Mouse (Mus musculus) thymus, postnatal 4 days (tissue): ENCODE results near the gene Tmco1.
A peak's percentile ranks its signal among the peaks of the same experiment; 100 is the strongest.

Experiments used
- DNase-seq: peaks from one replicate; pipeline ENCODE4 v3.0.0; 2021

Gene Tmco1

GRCm38 (mm10) chr1:167284258-167284836 lies 23.8 kb upstream of the Tmco1 start:
- DNase-seq = peak; percentile 92

DNA sequence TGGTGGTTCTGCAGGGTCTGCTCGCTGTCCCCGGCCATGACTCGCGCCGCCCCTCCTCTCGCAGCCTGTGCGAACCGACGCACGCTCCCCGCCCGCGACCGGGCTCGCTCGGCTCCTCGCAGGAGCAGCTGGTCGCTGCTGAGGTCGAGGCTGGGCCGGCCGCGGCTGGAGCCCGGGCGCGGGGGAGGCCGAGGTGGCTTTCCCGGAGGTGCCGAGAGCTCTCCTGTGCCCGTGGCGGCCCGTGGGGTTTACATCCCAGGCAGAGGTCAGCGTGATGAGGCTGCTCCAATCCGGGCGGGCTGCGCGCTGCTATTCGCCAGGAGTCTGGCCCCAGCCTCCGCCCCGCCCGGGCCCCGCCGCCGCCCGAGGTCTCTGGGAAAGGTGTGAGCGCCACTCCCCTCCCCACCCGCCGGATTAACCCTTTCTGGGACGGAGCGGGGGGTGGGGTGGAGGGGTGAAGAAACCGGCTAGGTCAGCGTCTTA lies 23.3 kb upstream of the Tmco1 start:
- peak; percentile 87 for DNase-seq

DNA sequence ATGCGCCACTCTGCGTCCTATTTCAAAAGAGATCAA lies 23.0 kb upstream of the Tmco1 start, which contains the start of gene Uck2:
Gene Uck2 (minus strand): TSS at position 1 of the 36 bp plus-strand sequence.
- DNase-seq = no peak

DNA sequence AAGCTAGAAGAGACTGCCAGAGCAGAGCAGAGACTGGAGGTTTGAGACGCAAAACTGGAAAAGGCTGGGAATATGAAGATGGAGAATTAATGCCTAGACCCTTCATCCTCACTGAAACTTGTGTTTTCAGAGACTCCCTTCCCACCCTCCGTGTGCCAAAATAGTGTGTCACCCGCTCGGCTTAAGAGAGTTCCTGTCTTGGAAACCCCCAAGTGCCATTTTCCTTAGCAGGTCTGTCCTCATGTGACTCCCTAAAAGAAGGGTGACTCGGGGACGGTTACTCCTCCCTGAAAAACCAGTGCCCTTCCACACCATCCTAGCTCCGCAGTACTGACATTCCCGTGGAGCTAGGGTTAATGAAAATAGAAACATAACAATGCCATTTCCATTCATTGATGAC lies 22.8 kb upstream of the Tmco1 start:
- no peak for DNase-seq

GRCm38 (mm10) chr1:167287156-167287555 lies 21.0 kb upstream of the Tmco1 start:
- no peak for DNase-seq

DNA sequence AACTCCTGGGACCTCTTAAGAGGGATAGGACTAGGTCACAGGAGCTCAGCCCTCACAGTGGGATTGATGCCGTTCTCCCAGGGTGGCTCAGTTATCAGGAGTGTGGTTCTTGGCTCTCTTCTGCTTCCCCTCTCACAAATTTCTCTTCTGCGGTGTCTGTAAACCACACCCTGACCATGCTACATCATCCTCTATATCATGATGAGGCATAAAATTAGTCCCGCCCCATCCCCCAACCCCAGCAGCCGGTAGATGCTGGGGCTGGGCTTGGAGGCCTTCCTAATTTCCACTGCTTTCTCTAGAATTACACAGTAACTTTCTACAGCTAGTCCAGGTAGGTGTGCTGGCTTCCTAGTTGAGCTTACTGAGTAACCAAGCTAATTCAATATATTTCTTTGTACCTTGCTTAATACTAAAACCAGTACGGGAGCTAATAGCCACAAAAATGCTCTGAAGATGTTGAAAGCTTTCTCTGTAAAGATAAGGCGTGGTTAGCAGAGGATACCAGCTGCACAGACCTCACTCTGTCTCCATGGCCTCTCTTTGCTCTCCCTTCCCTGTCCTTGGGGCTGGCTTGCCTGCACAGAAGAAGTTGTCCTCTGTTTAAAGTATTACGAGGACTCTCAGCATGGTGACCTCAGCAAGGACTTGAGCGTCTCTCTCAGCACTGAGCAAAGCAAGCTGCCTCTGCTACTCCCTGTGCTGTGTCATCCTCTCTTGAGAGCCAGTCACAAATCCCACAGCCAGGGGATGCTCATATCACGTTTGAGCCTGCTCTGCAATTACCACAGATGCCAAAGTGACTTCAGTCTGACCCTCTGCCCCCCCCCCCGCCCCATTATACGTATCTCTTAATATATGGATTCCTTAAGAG lies 19.3 kb upstream of the Tmco1 start:
- DNase-seq = peak; percentile 30

DNA sequence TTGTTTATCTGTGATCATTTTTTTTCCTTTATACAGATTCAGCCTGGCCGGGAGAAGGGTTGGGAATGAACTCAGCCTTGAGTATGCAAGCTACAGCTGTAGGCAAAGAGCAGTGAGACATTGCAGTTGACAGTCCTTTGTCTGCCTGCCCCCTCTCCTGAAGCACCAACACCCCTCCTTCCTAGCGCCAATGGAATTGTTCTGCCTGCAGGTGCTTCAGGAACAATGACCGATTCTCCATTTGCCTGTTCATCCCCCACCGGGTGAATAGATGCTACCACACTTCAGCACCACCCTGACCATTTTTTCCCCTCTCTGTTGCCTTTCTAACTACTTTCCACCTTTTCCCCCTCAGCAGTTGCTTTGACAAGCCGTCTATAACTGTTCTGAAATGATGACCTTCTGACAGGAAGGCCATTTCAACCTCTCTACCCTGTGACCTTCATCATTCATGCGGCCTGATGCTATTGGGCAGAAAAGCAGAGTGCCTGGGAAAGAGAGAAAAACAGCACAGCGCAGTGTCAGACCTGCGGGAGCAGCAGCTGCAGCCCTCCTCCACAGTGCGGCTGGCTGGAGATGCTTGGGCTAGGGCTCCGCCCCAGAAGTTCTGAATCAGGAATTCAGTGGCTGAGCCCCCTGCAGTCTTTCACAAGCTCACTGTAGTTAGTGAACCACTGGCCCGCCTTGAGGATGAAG lies 18.5 kb upstream of the Tmco1 start:
- peak; percentile 53 for DNase-seq

GRCm38 (mm10) chr1:167290263-167290592 lies 17.9 kb upstream of the Tmco1 start:
- DNase-seq = no peak

DNA sequence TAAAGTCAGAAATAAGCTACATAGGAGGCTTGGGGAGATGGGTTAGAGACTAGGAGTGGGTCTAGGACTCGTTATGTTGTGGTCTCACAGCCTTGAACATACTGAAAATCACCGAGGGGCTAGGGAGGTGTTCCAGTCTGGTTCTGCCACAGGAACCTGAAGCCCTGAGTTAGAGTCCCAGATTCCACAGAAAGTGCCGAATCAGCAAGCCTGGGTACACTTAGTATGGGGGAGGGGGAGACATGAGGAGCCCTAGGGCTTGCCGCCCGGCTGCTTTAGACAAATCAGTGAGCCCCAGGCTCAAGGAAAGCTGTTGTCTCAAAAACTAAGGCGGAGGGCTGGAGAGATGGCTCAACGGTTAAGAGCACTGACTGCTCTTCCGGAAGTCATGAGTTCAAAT lies 16.6 kb upstream of the Tmco1 start:
- DNase-seq = no peak

DNA sequence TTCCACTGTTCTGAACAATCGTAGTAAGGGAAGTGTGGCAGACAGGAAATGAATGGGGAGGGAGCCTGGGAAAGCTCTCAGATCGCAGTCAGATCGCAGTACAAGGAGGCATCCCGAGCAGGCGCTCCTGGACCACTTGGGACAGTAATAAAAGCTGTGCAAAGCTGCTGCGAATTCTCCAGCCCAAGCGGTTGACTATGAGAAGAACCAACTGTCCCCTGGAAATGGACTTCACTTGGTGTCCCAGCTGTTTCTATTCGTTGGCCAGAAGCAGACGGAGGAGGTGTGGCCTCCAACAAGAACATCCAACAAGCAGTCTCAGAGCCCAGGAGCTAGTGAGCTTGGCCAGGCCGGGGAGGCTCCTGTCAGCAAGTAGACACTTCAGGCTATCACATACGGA lies 15.7 kb upstream of the Tmco1 start:
- no peak for DNase-seq

- peak; percentile 9 for DNase-seq
These were observed 12.3 kb upstream of the Tmco1 start for GRCm38 (mm10) chr1:167295679-167296402.

- DNase-seq = no peak
These were observed 8.1 kb upstream of the Tmco1 start for GRCm38 (mm10) chr1:167300122-167300521.

GRCm38 (mm10) chr1:167305501-167306137 lies 2.6 kb upstream of the Tmco1 start:
- DNase-seq = no peak

- DNase-seq = peak; percentile 84
These were observed 1.5 kb upstream of the Tmco1 start for GRCm38 (mm10) chr1:167306451-167307240.

- DNase-seq = no peak
These were observed 504 bp upstream of the Tmco1 start for GRCm38 (mm10) chr1:167307674-167308073.

DNA sequence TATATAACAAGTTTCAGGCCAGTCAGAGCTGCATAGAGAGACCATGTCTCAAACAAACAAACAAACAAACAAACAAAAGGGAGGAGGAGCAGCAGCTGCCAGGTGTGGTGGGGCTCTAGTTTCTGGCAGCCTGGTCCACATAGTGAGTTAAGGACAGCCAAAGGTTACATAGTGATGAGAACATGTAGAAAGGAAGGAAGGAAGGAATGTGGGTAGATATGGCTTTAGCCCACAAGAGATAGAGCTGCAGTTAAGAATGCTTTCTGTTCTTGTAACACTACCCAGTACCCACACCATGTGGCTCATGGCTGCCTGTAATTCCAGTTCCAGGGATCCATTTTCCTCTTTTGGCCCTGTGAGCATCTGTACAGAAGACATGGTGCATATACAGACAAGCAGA lies 4.2 kb downstream of the Tmco1 start:
- no peak for DNase-seq

- DNase-seq = no peak
These were observed 5.0 kb downstream of the Tmco1 start for GRCm38 (mm10) chr1:167313220-167313619.

GRCm38 (mm10) chr1:167321691-167322090 lies 13.5 kb downstream of the Tmco1 start:
- DNase-seq = no peak

DNA sequence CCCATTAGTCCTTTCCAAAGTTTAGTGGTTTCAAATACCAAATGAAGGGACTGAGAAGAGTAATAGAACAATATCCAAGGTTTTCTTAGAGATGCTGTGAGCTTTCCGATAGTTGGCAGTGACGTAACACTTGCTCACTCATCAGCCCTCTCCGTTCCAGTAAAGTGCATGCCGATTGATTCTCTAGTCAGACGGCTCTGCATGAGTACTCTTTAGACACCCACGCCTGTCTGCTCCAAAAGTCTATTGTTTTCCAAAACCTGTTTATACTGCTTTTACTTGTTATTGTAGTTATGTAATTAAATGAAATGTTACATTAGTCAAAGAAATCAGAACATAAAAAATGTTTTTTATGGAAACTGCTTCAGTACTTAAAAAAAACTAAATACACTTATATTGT lies 20.6 kb downstream of the Tmco1 start:
- DNase-seq = no peak

DNA sequence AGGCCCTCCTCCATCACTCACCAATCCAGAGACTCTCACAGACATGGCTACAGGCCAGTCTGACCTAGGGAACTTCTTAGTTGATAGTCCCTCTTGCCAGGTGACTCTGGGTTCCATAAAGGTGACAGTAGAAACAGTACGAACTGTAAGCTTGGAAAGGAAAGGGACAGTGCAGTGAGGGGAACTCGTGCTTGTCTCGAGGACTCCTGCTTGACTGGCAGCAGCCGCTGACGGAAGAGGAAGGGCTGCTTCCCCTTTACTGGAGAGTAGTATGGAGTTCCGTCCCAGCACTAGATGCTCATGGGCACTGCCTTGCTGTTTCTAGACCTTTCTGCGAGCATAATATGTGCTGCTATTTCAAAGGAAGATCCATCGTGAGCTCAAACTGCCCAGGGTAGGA lies 22.9 kb downstream of the Tmco1 start:
- DNase-seq = no peak

- DNase-seq = no peak
These were observed 28.2 kb downstream of the Tmco1 start for GRCm38 (mm10) chr1:167336398-167336797.

DNA sequence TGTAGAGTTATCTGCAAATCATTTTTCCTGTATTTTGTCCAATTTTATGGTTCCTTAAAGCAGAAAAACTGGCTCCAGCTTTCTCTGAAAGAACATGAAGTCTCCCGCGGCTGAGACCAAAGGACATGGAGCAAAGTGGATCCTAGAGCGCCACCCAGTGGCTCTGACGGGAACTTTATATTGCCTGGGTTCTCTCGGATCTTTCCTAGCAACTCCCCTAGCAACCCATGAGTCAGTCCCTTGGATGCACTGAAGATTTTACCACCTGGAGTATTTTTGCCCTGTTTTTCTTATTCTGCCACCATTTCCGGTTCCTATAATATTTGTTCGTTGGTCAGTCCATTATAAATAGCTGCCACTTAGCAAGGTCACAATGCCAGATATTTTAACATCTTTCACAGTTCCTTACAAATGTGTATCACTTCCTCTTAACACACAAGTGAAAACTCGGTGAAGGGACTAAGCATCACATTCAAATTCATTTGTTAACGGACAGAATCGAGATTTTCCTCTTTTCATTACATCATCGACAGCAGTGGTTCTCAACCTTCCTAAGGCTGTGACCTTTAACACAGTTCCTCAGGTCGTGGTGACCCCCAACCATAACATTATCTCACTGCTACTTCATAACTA lies 29.4 kb downstream of the Tmco1 start:
- peak; percentile 88 for DNase-seq
